Mouse (Mus musculus) heart, embryonic 14.5 days (tissue): ENCODE data around the gene Rhoc. TPM values are rescaled to one million over a fixed set of nuclear protein-coding genes. Genes with fewer than 3 reads are reported as not detected.

Source experiments
- ATAC-seq: fragments of 200-750 bp; cut with Nextera tagmentation; 2 replicates; pipeline ENCODE4 v1.8.0; 2017; ENCODE audit warnings: low read depth, moderate TSS enrichment; ENCODE audit not compliant: insufficient number of reproducible peaks, insufficient read depth, low FRiP score
- H3K27ac ChIP-seq, 2 experiments: fragments of 200-500 bp in 1 of 2; fragments of 300-500 bp in 1 of 2; sonication (generic) in 1 of 2; replicated peaks in 1 of 2; 2 replicates each; pipeline ENCODE4 v1.5.1; 2012 to 2014; ENCODE audit warnings: low read depth in 2 of 2, low read length in 2 of 2, control low read depth in 1 of 2, mild to moderate bottlenecking in 1 of 2, mixed read lengths in 1 of 2; ENCODE audit not compliant: control insufficient read depth in 1 of 2, insufficient read depth in 1 of 2
- H3K27me3 ChIP-seq: fragments of 300-500 bp; sonication (generic); 2 replicates; pipeline ENCODE4 v1.6.1; 2014; ENCODE audit warnings: mild to moderate bottlenecking, low read length, control low read depth; ENCODE audit not compliant: control insufficient read depth, insufficient read depth
- H3K36me3 ChIP-seq: fragments of 300-500 bp; sonication (generic); 2 replicates; pipeline ENCODE4 v1.6.1; 2014; ENCODE audit warnings: mild to moderate bottlenecking, control low read depth, low read length, mixed read lengths; ENCODE audit not compliant: control insufficient read depth, insufficient read depth
- H3K4me1 ChIP-seq, 2 experiments: fragments of 200-500 bp in 1 of 2; fragments of 300-500 bp in 1 of 2; sonication (generic) in 1 of 2; 2 replicates each; pipeline ENCODE4 v1.6.1; 2012 to 2014; ENCODE audit warnings: low read length in 2 of 2, control low read depth in 1 of 2, mixed read lengths in 1 of 2; ENCODE audit not compliant: control insufficient read depth in 2 of 2, insufficient read depth in 2 of 2
- H3K4me2 ChIP-seq: fragments of 300-500 bp; sonication (generic); 2 replicates; pipeline ENCODE4 v1.6.1; 2014; ENCODE audit warnings: mild to moderate bottlenecking, low read length
- H3K4me3 ChIP-seq, 2 experiments: fragments of 200-500 bp in 1 of 2; fragments of 300-500 bp in 1 of 2; sonication (generic) in 1 of 2; 2 replicates each; pipeline ENCODE4 v1.5.1; 2012 to 2014; ENCODE audit warnings: low read length in 2 of 2, mild to moderate bottlenecking in 2 of 2, control low read depth in 1 of 2, low read depth in 1 of 2, moderate library complexity in 1 of 2; ENCODE audit not compliant: control insufficient read depth in 1 of 2, insufficient read depth in 1 of 2
- H3K9ac ChIP-seq: fragments of 300-500 bp; sonication (generic); 2 replicates; pipeline ENCODE4 v1.6.1; 2014; ENCODE audit warnings: mild to moderate bottlenecking, low read length
- H3K9me3 ChIP-seq: fragments of 300-500 bp; sonication (generic); 2 replicates; pipeline ENCODE4 v1.6.1; 2016; ENCODE audit warnings: low read length, control low read depth; ENCODE audit not compliant: control insufficient read depth
- WGBS: fragments of 180-500 bp; shearing (Covaris S2); extraction: QIAGEN DNeasy Blood & Tissue Kit; methylation state at CpG from one replicate; pipeline ENCODE4 v1.1.7; 2014; 5-methylcytosine and 5-hydroxymethylcytosine counted together
- polyA plus RNA-seq: library from polyadenylated mRNA; unstranded; fragments of >200 nt; fragmentation: Nextera tagmentation; extraction: Ambion mirVana; gene quantifications from 2 replicates; pipeline ENCODE4 v1.2.1, GENCODE M21; 2014

Rhoc gene
- polyA plus RNA-seq, 1 experiment from 2014 or later, result 202 TPM

GRCm38 (mm10) chr3:104773301-104773700 is 14.9 kb upstream of the Rhoc start:
- Histone ChIP-seq H3K4me2 (no peak overlapping the region), H3K4me3 (no peak overlapping the region), H3K36me3 (no peaks in the 10 kb centered on the region), H3K4me1 (peaks cover 4% of the 10 kb centered on the region in 2 experiments; a peak in 2 of 4 replicates), H3K9me3 (no peaks in the 10 kb centered on the region), H3K9ac (no peak overlapping the region), H3K27ac (no peak overlapping the region), H3K27me3 (peaks cover 16% of the 10 kb centered on the region)
- WGBS, result 81% methylated on average over 7 of the region's 7 CpGs
- ATAC-seq, result no peak

- Histone ChIP-seq H3K27me3 (peaks cover 18% of the 10 kb centered on the region), H3K4me2 (peak overlapping the region; percentile 83), H3K9ac (peak overlapping the region; percentile 68), H3K4me1 (peaks cover 9 to 12% of the 10 kb centered on the region in 2 experiments), H3K4me3 (peak overlapping the region; percentile 42 to 46), H3K9me3 (no peaks in the 10 kb centered on the region), H3K36me3 (no peaks in the 10 kb centered on the region), H3K27ac (no peak overlapping the region)
- no peak for ATAC-seq
- under 1% methylated on average over 20 of the region's 20 CpGs for WGBS
Observed at GRCm38 (mm10) chr3:104777342-104777741, 10.8 kb upstream of the Rhoc start.

GRCm38 (mm10) chr3:104779949-104780348 is 8.2 kb upstream of the Rhoc start:
- H3K27ac ChIP-seq, result no peak overlapping the region
- H3K4me3 ChIP-seq, result no peak overlapping the region
- ATAC-seq, result no peak
- peaks cover 18% of the 10 kb centered on the region for H3K27me3 ChIP-seq
- WGBS, result 3% methylated on average over 7 of the region's 7 CpGs
- H3K9ac ChIP-seq, result no peak overlapping the region
- H3K4me1 ChIP-seq, result peaks cover 17 to 21% of the 10 kb centered on the region in 2 experiments
- no peak overlapping the region for H3K4me2 ChIP-seq
- 0 out of 2 replicates have a peak, but pooled peaks cover 2% of the 10 kb centered on the region for H3K36me3 ChIP-seq
- H3K9me3 ChIP-seq, result no peaks in the 10 kb centered on the region

- Histone ChIP-seq H3K27ac (peak within 1 kb of the TSS; percentile 84 to 93), H3K36me3 (peaks cover 10% of the 10 kb centered on the region), H3K4me2 (peak within 1 kb of the TSS; percentile 98), H3K27me3 (peaks cover 15% of the 10 kb centered on the region), H3K9me3 (no peaks in the 10 kb centered on the region), H3K4me3 (peak within 1 kb of the TSS; percentile 67 to 71), H3K4me1 (peaks cover 17 to 21% of the 10 kb centered on the region in 2 experiments), H3K9ac (peak within 1 kb of the TSS; percentile 78)
- WGBS, result 1% methylated on average over 54 of the region's 56 CpGs
- ATAC-seq, result peak; percentile 63
Observed at GRCm38 (mm10) chr3:104780561-104781420, 7.4 kb upstream of the Rhoc start, which contains the start of gene Ppm1j. TSS of gene Ppm1j (plus strand) at chr3:104781056.

- no peaks in the 10 kb centered on the region for H3K9me3 ChIP-seq
- ATAC-seq, result peak; percentile 55
- H3K27me3 ChIP-seq, result peaks cover 10% of the 10 kb centered on the region
- peaks cover 16% of the 10 kb centered on the region for H3K36me3 ChIP-seq
- WGBS, result 0% methylated on average over 26 of the region's 26 CpGs
- H3K4me3 ChIP-seq, result peak within 1 kb of the TSS; percentile 67 to 71
- H3K9ac ChIP-seq, result peak within 1 kb of the TSS; percentile 78
- peaks cover 17 to 21% of the 10 kb centered on the region in 2 experiments for H3K4me1 ChIP-seq
- H3K27ac ChIP-seq, result peak within 1 kb of the TSS; percentile 84 to 93
- peak within 1 kb of the TSS; percentile 98 for H3K4me2 ChIP-seq
Observed at GRCm38 (mm10) chr3:104781471-104781903, 6.7 kb upstream of the Rhoc start, which contains the start of gene Fam19a3. TSS of gene Fam19a3 (minus strand) at chr3:104781840.

GRCm38 (mm10) chr3:104782061-104782681 is 6.0 kb upstream of the Rhoc start:
- Histone ChIP-seq H3K4me1 (peaks cover 17 to 18% of the 10 kb centered on the region in 2 experiments), H3K27ac (peak overlapping the region; percentile 84 to 93), H3K9ac (peak overlapping the region; percentile 78), H3K4me2 (peak overlapping the region; percentile 98), H3K9me3 (no peaks in the 10 kb centered on the region), H3K4me3 (peak overlapping the region; percentile 67 to 71), H3K36me3 (peaks cover 16% of the 10 kb centered on the region), H3K27me3 (peaks cover 3% of the 10 kb centered on the region)
- peak; percentile 24; the same call in 1 of the 2 replicates for ATAC-seq
- 14% methylated on average over 12 of the region's 12 CpGs for WGBS

- H3K27ac ChIP-seq, result no peak overlapping the region
- H3K4me3 ChIP-seq, result no peak overlapping the region
- peaks cover 16% of the 10 kb centered on the region for H3K36me3 ChIP-seq
- H3K27me3 ChIP-seq, result no peaks in the 10 kb centered on the region; the same call in 1 of the 2 replicates
- H3K9ac ChIP-seq, result no peak overlapping the region
- no peak overlapping the region; the same call in 1 of the 2 replicates for H3K4me2 ChIP-seq
- H3K4me1 ChIP-seq, result peaks cover 21 to 24% of the 10 kb centered on the region in 2 experiments
- ATAC-seq, result no peak
- H3K9me3 ChIP-seq, result no peaks in the 10 kb centered on the region
- 44% methylated on average over 14 of the region's 14 CpGs for WGBS
Observed at GRCm38 (mm10) chr3:104783971-104784500, 4.1 kb upstream of the Rhoc start.
